8 mouse cellular contexts compared by ENCODE assay signal in the genomic region with DNA sequence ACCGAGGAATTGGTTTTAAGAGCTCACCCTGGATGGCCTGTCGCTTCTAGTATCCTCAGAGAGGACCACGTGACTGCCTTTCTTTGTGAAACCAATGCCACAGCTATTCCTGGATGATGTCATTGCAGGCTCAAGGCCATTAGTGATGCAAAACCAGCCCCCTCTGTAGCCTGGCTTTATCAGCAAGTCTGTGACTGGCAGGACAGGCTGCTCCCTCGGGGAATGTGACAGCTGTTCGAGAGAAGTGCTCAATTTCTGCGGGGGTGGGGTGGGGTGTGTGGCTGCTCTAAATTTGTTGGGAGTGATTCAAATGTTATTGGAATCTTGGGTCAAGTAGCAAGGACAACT. TPM values are rescaled to one million over a fixed set of nuclear protein-coding genes. Genes with fewer than 3 reads are reported as not detected.
DNase-seq lines count a peak whose midpoint lies in the region; ATAC-seq and TF ChIP-seq lines count a peak whose summit lies in the region.

No protein-coding gene starts in this region.

- H3K4me2 ChIP-seq in midbrain, embryonic 16.5 days (ENCODE audit: low read length): peak overlapping the region; percentile 54

- peak; percentile 92 for ATAC-seq in midbrain, embryonic 16.5 days

- H3K4me1 ChIP-seq in midbrain, embryonic 16.5 days (ENCODE audit: control insufficient read depth, insufficient read depth, low read length): peaks cover 12% of the 10 kb centered on the region

- H3K27ac ChIP-seq in midbrain, embryonic 16.5 days (ENCODE audit: low read length): peak overlapping the region; percentile 85

- no peaks in the 10 kb centered on the region for H3K27me3 ChIP-seq in midbrain, embryonic 16.5 days (ENCODE audit: control insufficient read depth, insufficient read depth, low read depth, low read length)

- H3K9me3 ChIP-seq in midbrain, embryonic 16.5 days (replicated peaks; ENCODE audit: control insufficient read depth, low read length, poor library complexity, severe bottlenecking): no peaks in the 10 kb centered on the region

- DNase-seq in kidney, postnatal 14 days: peak; percentile 54
- DNase-seq in kidney, postnatal 36 days: no peak
- DNase-seq in brain, embryonic 14.5 days (ENCODE audit: low read depth): peak; percentile 98
- DNase-seq in heart, adult 18-20 months: peak; percentile 76 to 82
- DNase-seq in kidney, postnatal 4 days: peak; percentile 57 to 73
- DNase-seq in thymus, postnatal 25 days: no peak
- DNase-seq in thymus, postnatal 36 days: no peak

- 0% methylated on average over 6 of the region's 6 CpGs for WGBS in midbrain, embryonic 16.5 days

- peak overlapping the region; percentile 21; the same call in 1 of the 2 replicates for H3K4me3 ChIP-seq in midbrain, embryonic 16.5 days (ENCODE audit: low read depth, low read length)

- TF ChIP-seq CTCF in brain, embryonic 14.5 days (IDR thresholded peaks at IDR 0.05; ENCODE audit: borderline replicate concordance, extremely low read depth, insufficient read depth, insufficient read length): no peak

- H3K36me3 ChIP-seq in midbrain, embryonic 16.5 days (ENCODE audit: control insufficient read depth, insufficient read depth, low read length): no peaks in the 10 kb centered on the region

- TF ChIP-seq POLR2A in brain, embryonic 14.5 days (IDR thresholded peaks at IDR 0.05; ENCODE audit: borderline replicate concordance, extremely low read depth, insufficient read depth, insufficient read length, poor library complexity, severe bottlenecking): peak; percentile 31; the same call in 1 of the 2 replicates

- peak overlapping the region; percentile 56 for H3K9ac ChIP-seq in midbrain, embryonic 16.5 days (ENCODE audit: low read depth, low read length)

RNA-seq across cellular contexts. Expression of a gene that starts 2.8 kb away (rescaled TPM):
- 0.66 and 0.68 TPM in 2 replicates for polyA plus RNA-seq in brain, embryonic 14.5 days (2012; rRNA removed)
- not detected for total RNA-seq in heart, adult 18-20 months (2021)
- 0.76 and 1.6 TPM in 2 replicates for polyA plus RNA-seq in midbrain, embryonic 16.5 days (2015; fragmentation: Nextera tagmentation; extraction: Ambion mirVana)

RNA-seq across cellular contexts. Expression of a gene that starts 54.6 kb away (rescaled TPM):
- polyA plus RNA-seq in brain, embryonic 14.5 days (2012; rRNA removed): 14.2 and 18.6 TPM in 2 replicates
- under 1 TPM; 0.30 to 0.44 TPM for total RNA-seq in heart, adult 18-20 months (2021)
- 8.1 and 9.7 TPM in 2 replicates for polyA plus RNA-seq in midbrain, embryonic 16.5 days (2015; fragmentation: Nextera tagmentation; extraction: Ambion mirVana)

Comparison
In these comparisons a context has a peak if more than half of its experiments do, and no peak if none do; other contexts are left out.
1. DNase-seq: peak in kidney, postnatal 14 days (single experiment), brain, embryonic 14.5 days (single experiment), heart, adult 18-20 months (2 of 2) and kidney, postnatal 4 days (2 of 2); none in kidney, postnatal 36 days (0 of 2), thymus, postnatal 25 days (single experiment) and thymus, postnatal 36 days (0 of 2).